Mouse (Mus musculus) natural killer cell, adult 2 months (primary cell): ENCODE data around the gene Elp5.
"Not testable (repeated sequence)": the region's sequence is repeated elsewhere in the genome, so short reads cannot be mapped to it uniquely, and the experiment has no call there.

Source experiments
- DNase-seq, 2 experiments: peaks; one replicate each; pipeline ENCODE4 v3.0.0; 2022; ENCODE audit warnings: low spot score in 2 of 2

Gene Elp5

GRCm38 (mm10) chr11:69935137-69935879 is 47.0 kb downstream of the Elp5 start, which contains the start of gene Ybx2:
Gene Ybx2, plus strand, starts transcription at chr11:69935796.
- DNase-seq, result peak; percentile 69 to 84

- DNase-seq, result no peak
These were observed 47.6 kb downstream of the Elp5 start for GRCm38 (mm10) chr11:69934681-69935080.

- DNase-seq, result peak; percentile 85 to 89
These were observed 48.1 kb downstream of the Elp5 start for GRCm38 (mm10) chr11:69934169-69934568.

GRCm38 (mm10) chr11:69933066-69933465 is 49.3 kb downstream of the Elp5 start:
- DNase-seq, result no peak

- no peak for DNase-seq
These were observed 50.1 kb downstream of the Elp5 start for GRCm38 (mm10) chr11:69932254-69932653.

- no peak for DNase-seq
These were observed 50.5 kb downstream of the Elp5 start for GRCm38 (mm10) chr11:69931769-69932168.

- DNase-seq, result no peak
These were observed 51.3 kb downstream of the Elp5 start for GRCm38 (mm10) chr11:69930967-69931537.

GRCm38 (mm10) chr11:69930176-69930575 is 52.1 kb downstream of the Elp5 start:
- DNase-seq, result not testable (repeated sequence)

- DNase-seq, result no peak
These were observed 52.6 kb downstream of the Elp5 start for GRCm38 (mm10) chr11:69929712-69930111.

- DNase-seq, result no peak
These were observed 54.8 kb downstream of the Elp5 start for GRCm38 (mm10) chr11:69927501-69927900.

GRCm38 (mm10) chr11:69922796-69923195 is 59.5 kb downstream of the Elp5 start:
- DNase-seq, result no peak

- DNase-seq, result no peak
These were observed 60.1 kb downstream of the Elp5 start for GRCm38 (mm10) chr11:69922012-69922756.

GRCm38 (mm10) chr11:69921114-69922011 is 61.0 kb downstream of the Elp5 start, which contains the start of gene Eif5a:
Gene Eif5a, minus strand, starts transcription at chr11:69921958.
- peak; percentile 100 for DNase-seq

GRCm38 (mm10) chr11:69920266-69921031 is 61.9 kb downstream of the Elp5 start:
- DNase-seq, result no peak

- peak; percentile 87 to 88 for DNase-seq
These were observed 62.6 kb downstream of the Elp5 start for GRCm38 (mm10) chr11:69919661-69920265.

GRCm38 (mm10) chr11:69919053-69919452 is 63.3 kb downstream of the Elp5 start:
- DNase-seq, result no peak
